Mouse (Mus musculus) liver, postnatal 0 days (tissue): ENCODE data around the gene Uri1.

ENCODE experiments used
- CTCF ChIP-seq: sonication (generic); IDR thresholded peaks from 2 replicates; pipeline ENCODE4 v1.5.1; 2016; ENCODE audit warnings: antibody characterized with exemption, low read depth
- EP300 ChIP-seq: IDR thresholded peaks from 2 replicates; pipeline ENCODE4 v1.6.1; 2016; ENCODE audit warnings: antibody characterized with exemption, low read depth, mild to moderate bottlenecking

GRCm38 (mm10) chr7:37972571-37972970 lies 50.8 kb downstream of the Uri1 start:
- 0 out of 2 replicates have a peak, but pooled peaks have one; percentile 11 for TF ChIP-seq CTCF
- TF ChIP-seq EP300, result no peak
